Mouse (Mus musculus) C2C12 (cell line): Measurements from ENCODE around the gene Gm17606. TPM values are rescaled to one million over a fixed set of nuclear protein-coding genes. Genes with fewer than 3 reads are reported as not detected.

Experiments
- H3K27me3 ChIP-seq: one replicate; pipeline ENCODE4 v1.6.1; 2011; ENCODE audit not compliant: control insufficient read depth, insufficient read depth, insufficient read length
- H3K36me3 ChIP-seq: one replicate; pipeline ENCODE4 v1.6.1; 2011; ENCODE audit not compliant: control insufficient read depth, insufficient read depth
- H3K4me3 ChIP-seq: one replicate; pipeline ENCODE4 v1.5.1; 2011; ENCODE audit warnings: mild to moderate bottlenecking, control low read depth; ENCODE audit not compliant: poor library complexity, insufficient read depth, severe bottlenecking
- H3K79me2 ChIP-seq: one replicate; pipeline ENCODE4 v1.6.1; 2011; ENCODE audit not compliant: control insufficient read depth, insufficient read depth
- H3K79me3 ChIP-seq: one replicate; pipeline ENCODE4 v1.6.1; 2011; ENCODE audit warnings: low read depth, control low read depth
- H3ac ChIP-seq: one replicate; pipeline ENCODE3; 2011; ENCODE audit warnings: low read depth; ENCODE audit not compliant: control insufficient read depth, insufficient read length
- CEBPB ChIP-seq: IDR thresholded peaks from one replicate; pipeline ENCODE4 v1.6.1; 2011; ENCODE audit warnings: low read depth, mild to moderate bottlenecking, control low read depth, moderate library complexity
- CTCF ChIP-seq: IDR thresholded peaks from one replicate; pipeline ENCODE4 v1.5.1; 2011; ENCODE audit not compliant: control insufficient read depth, insufficient read depth, insufficient read length
- FOSL1 ChIP-seq: IDR thresholded peaks from one replicate; pipeline ENCODE4 v1.8.0; 2011; ENCODE audit warnings: mild to moderate bottlenecking, low read length; ENCODE audit not compliant: poor library complexity, insufficient read depth, severe bottlenecking
- MAX ChIP-seq: IDR thresholded peaks from one replicate; pipeline ENCODE4 v1.6.1; 2011; ENCODE audit warnings: mild to moderate bottlenecking, control low read depth
- MYOD1 ChIP-seq: IDR thresholded peaks from one replicate; pipeline ENCODE4 v1.6.1; 2011; ENCODE audit warnings: low read depth; ENCODE audit not compliant: control insufficient read depth, insufficient read length
- MYOG ChIP-seq: IDR thresholded peaks from one replicate; pipeline ENCODE4 v1.6.1; 2011; ENCODE audit not compliant: control insufficient read depth, insufficient read length; ENCODE audit errors: extremely low read depth
- USF1 ChIP-seq: IDR thresholded peaks from one replicate; pipeline ENCODE4 v1.6.1; 2011; ENCODE audit warnings: low read depth, mild to moderate bottlenecking, control low read depth, moderate library complexity
- polyA plus RNA-seq: library from polyadenylated mRNA; unstranded; fragments of >200 nt; fragmentation: generic; extraction: Trizol; gene quantifications from one replicate; pipeline ENCODE4 v1.2.1, GENCODE M21; 2012; ENCODE audit warnings: missing spikeins

Gm17606 gene
- polyA plus RNA-seq, 1 experiment = not detected

GRCm38 (mm10) chr14:54646898-54647636 is 6.3 kb downstream of the Gm17606 start:
- Histone ChIP-seq H3K36me3 (peaks cover 95% of the 10 kb centered on the region), H3K27me3 (no peaks in the 10 kb centered on the region), H3ac (no peak overlapping the region), H3K79me3 (peaks cover 25% of the 10 kb centered on the region), H3K4me3 (no peak overlapping the region), H3K79me2 (peaks cover 47% of the 10 kb centered on the region)
- TF ChIP-seq MYOD1 (no peak), USF1 (no peak), MYOG (no peak), CEBPB (no peak), FOSL1 (no peak), MAX (no peak), CTCF (no peak)

GRCm38 (mm10) chr14:54647900-54648299 is 7.1 kb downstream of the Gm17606 start:
- H3K79me3 ChIP-seq = peaks cover 33% of the 10 kb centered on the region
- H3K27me3 ChIP-seq = no peaks in the 10 kb centered on the region
- no peak overlapping the region for H3K4me3 ChIP-seq
- peaks cover 90% of the 10 kb centered on the region for H3K36me3 ChIP-seq
- H3ac ChIP-seq = no peak overlapping the region
- peaks cover 55% of the 10 kb centered on the region for H3K79me2 ChIP-seq
- no peak for TF ChIP-seq MYOD1
- TF ChIP-seq CTCF = no peak
- TF ChIP-seq FOSL1 = no peak
- TF ChIP-seq CEBPB = no peak

GRCm38 (mm10) chr14:54650621-54651454 is 10.1 kb downstream of the Gm17606 start:
- no peaks in the 10 kb centered on the region for H3K27me3 ChIP-seq
- peaks cover 39% of the 10 kb centered on the region for H3K79me3 ChIP-seq
- H3ac ChIP-seq = no peak overlapping the region
- H3K4me3 ChIP-seq = no peak overlapping the region
- H3K36me3 ChIP-seq = peaks cover 72% of the 10 kb centered on the region
- peak; percentile 68 for TF ChIP-seq CTCF
- TF ChIP-seq USF1 = no peak
- no peak for TF ChIP-seq MYOD1
- TF ChIP-seq MAX = peak; percentile 42
- H3K79me2 ChIP-seq = peaks cover 62% of the 10 kb centered on the region

- TF ChIP-seq CTCF = no peak
- no peak for TF ChIP-seq MYOD1
- TF ChIP-seq MAX = no peak
- no peak for TF ChIP-seq CEBPB
- TF ChIP-seq MYOG = no peak
- no peak for TF ChIP-seq FOSL1
- TF ChIP-seq USF1 = no peak
- Histone ChIP-seq H3K4me3 (no peak overlapping the region), H3K36me3 (peaks cover 70% of the 10 kb centered on the region), H3ac (no peak overlapping the region), H3K27me3 (no peaks in the 10 kb centered on the region), H3K79me2 (peaks cover 62% of the 10 kb centered on the region), H3K79me3 (peaks cover 39% of the 10 kb centered on the region)
Observed at GRCm38 (mm10) chr14:54651556-54651955, 10.8 kb downstream of the Gm17606 start.

GRCm38 (mm10) chr14:54652787-54653186 is 12.0 kb downstream of the Gm17606 start:
- H3ac ChIP-seq = peak overlapping the region; percentile 41
- peak overlapping the region; percentile 79 for H3K4me3 ChIP-seq
- no peaks in the 10 kb centered on the region for H3K27me3 ChIP-seq
- H3K36me3 ChIP-seq = peaks cover 67% of the 10 kb centered on the region
- peaks cover 39% of the 10 kb centered on the region for H3K79me3 ChIP-seq
- peaks cover 56% of the 10 kb centered on the region for H3K79me2 ChIP-seq
- no peak for TF ChIP-seq CTCF
- no peak for TF ChIP-seq MAX
- no peak for TF ChIP-seq MYOG
- no peak for TF ChIP-seq CEBPB
- TF ChIP-seq MYOD1 = no peak
- no peak for TF ChIP-seq FOSL1
- no peak for TF ChIP-seq USF1
